Mouse (Mus musculus) small intestine, adult 2 months (tissue): ENCODE measurements around the gene Zfp740. TPM values are rescaled to one million over a fixed set of nuclear protein-coding genes. Genes with fewer than 3 reads are reported as not detected.

ENCODE experiments used
- H3K27ac ChIP-seq: fragments of 200-500 bp; 2 replicates; pipeline ENCODE4 v1.5.1; 2012; ENCODE audit warnings: low read depth, low read length, control low read depth, inconsistent platforms; ENCODE audit not compliant: insufficient read depth
- H3K27me3 ChIP-seq: fragments of 200-500 bp; 2 replicates; pipeline ENCODE4 v1.6.1; 2012; ENCODE audit warnings: mild to moderate bottlenecking, moderate library complexity, low read length, inconsistent platforms; ENCODE audit not compliant: control insufficient read depth, insufficient read depth
- H3K36me3 ChIP-seq: fragments of 200-500 bp; 2 replicates; pipeline ENCODE4 v1.6.1; 2012; ENCODE audit warnings: mild to moderate bottlenecking, low read length, control low read depth, inconsistent platforms; ENCODE audit not compliant: control insufficient read depth, insufficient read depth
- H3K4me1 ChIP-seq: fragments of 200-500 bp; 2 replicates; pipeline ENCODE4 v1.6.1; 2012; ENCODE audit warnings: low read length, inconsistent platforms, mixed read lengths; ENCODE audit not compliant: control insufficient read depth, insufficient read depth, insufficient read length
- H3K4me3 ChIP-seq: fragments of 200-500 bp; 2 replicates; pipeline ENCODE4 v1.5.1; 2012; ENCODE audit warnings: low read depth, mild to moderate bottlenecking, control low read depth, inconsistent platforms, low read length, moderate library complexity
- CTCF ChIP-seq: fragments of 200-500 bp; IDR thresholded peaks from 2 replicates; pipeline ENCODE4 v1.5.1; 2012; ENCODE audit warnings: low read depth, mild to moderate bottlenecking, control low read depth, inconsistent platforms, low read length, moderate library complexity, mixed read lengths; ENCODE audit not compliant: insufficient replicate concordance, insufficient read length; ENCODE audit errors: extremely low read depth
- POLR2A ChIP-seq: fragments of 200-500 bp; IDR thresholded peaks from 2 replicates; pipeline ENCODE4 v1.6.1; 2012; ENCODE audit warnings: low read depth, mild to moderate bottlenecking, control low read depth, inconsistent platforms, low read length, moderate library complexity
- WGBS: fragments of 180-500 bp; shearing (Covaris S2); methylation state at CpG from one replicate; pipeline ENCODE4 v1.1.7; 2018; 5-methylcytosine and 5-hydroxymethylcytosine counted together
- polyA plus RNA-seq: library from polyadenylated mRNA; depleted of rRNA; stranded (reverse); fragments of >200 nt; gene quantifications from 2 replicates; pipeline ENCODE4 v1.2.3, GENCODE M21; 2012

Gene Zfp740
- polyA plus RNA-seq, 1 experiment: 13.4 TPM

- peaks cover 4% of the 10 kb centered on the region for H3K4me1 ChIP-seq
- TF ChIP-seq POLR2A (no peak), CTCF (no peak)
- H3K4me3 ChIP-seq: no peak overlapping the region
- 53% methylated on average over 9 of the region's 9 CpGs for WGBS
- H3K27ac ChIP-seq: no peak overlapping the region
- H3K36me3 ChIP-seq: no peaks in the 10 kb centered on the region
- peaks cover 6% of the 10 kb centered on the region for H3K27me3 ChIP-seq
These were observed 46.9 kb downstream of the Zfp740 start for GRCm38 (mm10) chr15:102249967-102250366.

DNA sequence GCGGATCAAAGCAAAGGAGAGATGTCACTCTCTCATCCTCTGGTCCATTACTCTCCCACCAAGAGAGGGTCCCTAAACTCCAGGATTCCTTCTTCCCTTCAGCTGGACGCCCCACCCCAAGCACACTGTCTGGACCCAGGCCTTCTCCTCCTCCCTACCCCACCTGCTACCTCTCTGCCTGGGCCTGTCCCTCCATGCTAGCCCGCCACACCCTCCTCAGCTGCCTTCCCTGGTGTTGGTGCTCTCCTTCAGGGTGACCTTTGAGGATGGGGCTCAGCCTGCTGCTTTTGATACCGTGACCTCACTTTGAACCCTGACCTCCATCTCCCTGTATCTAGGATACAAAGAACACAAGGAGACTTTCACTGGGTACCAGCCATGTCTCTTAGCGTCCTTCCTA lies 47.5 kb downstream of the Zfp740 start:
- TF ChIP-seq POLR2A: no peak
- no peak for TF ChIP-seq CTCF
- Histone ChIP-seq H3K27me3 (peaks cover 6% of the 10 kb centered on the region), H3K36me3 (no peaks in the 10 kb centered on the region), H3K27ac (no peak overlapping the region), H3K4me3 (no peak overlapping the region), H3K4me1 (peaks cover 2% of the 10 kb centered on the region)
- 50% methylated on average over 5 of the region's 5 CpGs for WGBS

GRCm38 (mm10) chr15:102255547-102256255 lies 52.7 kb downstream of the Zfp740 start:
- TF ChIP-seq POLR2A (no peak), CTCF (no peak)
- WGBS: 56% methylated on average over 14 of the region's 14 CpGs
- H3K4me3 ChIP-seq: no peak overlapping the region

GRCm38 (mm10) chr15:102256431-102257201 lies 53.6 kb downstream of the Zfp740 start:
- WGBS: 23% methylated on average over 22 of the region's 22 CpGs
- no peak overlapping the region for H3K27ac ChIP-seq

More at GRCm38 (mm10) chr15:102255547-102256255, 52.7 kb downstream of the Zfp740 start:
- Histone ChIP-seq H3K27ac (no peak overlapping the region), H3K4me1 (peaks cover 3% of the 10 kb centered on the region), H3K27me3 (peaks cover 14% of the 10 kb centered on the region), H3K36me3 (no peaks in the 10 kb centered on the region)

GRCm38 (mm10) chr15:102257202-102258075 lies 54.4 kb downstream of the Zfp740 start, which contains the start of gene Rarg:
TSS of gene Rarg (minus strand) at chr15:102257517.
- WGBS: 2% methylated on average over 44 of the region's 46 CpGs
- TF ChIP-seq POLR2A (no peak), CTCF (no peak)
- Histone ChIP-seq H3K4me1 (peaks cover 3% of the 10 kb centered on the region), H3K36me3 (no peaks in the 10 kb centered on the region), H3K27me3 (peaks cover 14% of the 10 kb centered on the region), H3K27ac (peak within 1 kb of the TSS; percentile 39), H3K4me3 (peak within 1 kb of the TSS; percentile 70)

More at GRCm38 (mm10) chr15:102256431-102257201, 53.6 kb downstream of the Zfp740 start:
- H3K4me1 ChIP-seq: peaks cover 3% of the 10 kb centered on the region
- peak overlapping the region; percentile 70 for H3K4me3 ChIP-seq
- no peak for TF ChIP-seq POLR2A
- no peak for TF ChIP-seq CTCF
- no peaks in the 10 kb centered on the region for H3K36me3 ChIP-seq
- peaks cover 14% of the 10 kb centered on the region for H3K27me3 ChIP-seq

DNA sequence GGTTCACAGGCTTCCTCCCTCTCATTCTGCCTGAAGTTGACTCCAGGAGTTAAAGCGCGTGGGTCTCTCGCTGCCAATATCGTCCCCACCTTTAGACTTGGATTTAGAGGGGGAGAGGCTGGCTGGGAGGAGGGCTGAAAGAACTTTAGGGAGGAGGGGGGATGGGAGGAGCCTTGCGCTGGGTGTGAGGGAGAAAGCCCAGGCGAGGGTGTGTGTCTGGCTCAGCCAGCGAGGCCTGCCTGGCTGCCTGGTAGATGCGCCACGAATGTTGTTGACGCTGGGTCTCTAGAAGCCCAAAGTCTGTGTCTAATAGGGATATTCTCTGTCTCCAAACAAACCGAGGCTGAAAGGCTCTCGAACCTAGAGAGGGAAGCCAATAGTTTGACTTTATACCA lies 55.0 kb downstream of the Zfp740 start:
- Histone ChIP-seq H3K4me3 (peak overlapping the region; percentile 57), H3K27ac (peak overlapping the region; percentile 39; the same call in 1 of the 2 replicates)
- 27% methylated on average over 12 of the region's 12 CpGs for WGBS

More for the DNA sequence above, 55.0 kb downstream of the Zfp740 start:
- H3K27me3 ChIP-seq: peaks cover 14% of the 10 kb centered on the region
- H3K4me1 ChIP-seq: peaks cover 3% of the 10 kb centered on the region
- no peaks in the 10 kb centered on the region for H3K36me3 ChIP-seq
- TF ChIP-seq CTCF: no peak
- no peak for TF ChIP-seq POLR2A
